Mouse (Mus musculus) lung, postnatal 0 days (tissue): ENCODE results near the gene Gal3st4.

Experiments used
- CTCF ChIP-seq: IDR thresholded peaks from 2 replicates; pipeline ENCODE4 v1.5.1; 2016; ENCODE audit warnings: antibody characterized with exemption, mild to moderate bottlenecking
- EP300 ChIP-seq: IDR thresholded peaks from 2 replicates; pipeline ENCODE4 v1.6.1; 2016; ENCODE audit warnings: antibody characterized with exemption, mild to moderate bottlenecking, control low read depth

DNA sequence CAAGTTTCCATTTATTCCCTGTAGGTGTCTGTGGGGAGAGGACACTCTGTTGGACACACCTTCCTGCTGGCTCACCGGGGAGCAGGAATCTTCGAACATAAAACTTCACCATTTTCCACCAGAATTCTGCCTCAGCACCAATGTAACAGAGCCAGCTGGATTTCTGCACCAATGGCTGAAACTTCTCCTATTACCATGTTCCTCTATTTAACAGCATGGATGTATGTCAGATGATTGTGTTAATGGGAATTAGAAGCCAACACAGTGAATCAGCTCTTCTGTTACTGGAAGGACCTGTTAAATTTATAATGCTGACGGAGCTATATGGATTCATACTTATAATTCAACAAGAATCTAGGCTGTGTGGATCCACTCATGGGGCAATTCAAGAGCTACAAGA lies 43.1 kb downstream of the Gal3st4 start:
- no peak for TF ChIP-seq CTCF
- TF ChIP-seq EP300: no peak
